ENCODE assay signal across 15 mouse cellular contexts in the genomic region with DNA sequence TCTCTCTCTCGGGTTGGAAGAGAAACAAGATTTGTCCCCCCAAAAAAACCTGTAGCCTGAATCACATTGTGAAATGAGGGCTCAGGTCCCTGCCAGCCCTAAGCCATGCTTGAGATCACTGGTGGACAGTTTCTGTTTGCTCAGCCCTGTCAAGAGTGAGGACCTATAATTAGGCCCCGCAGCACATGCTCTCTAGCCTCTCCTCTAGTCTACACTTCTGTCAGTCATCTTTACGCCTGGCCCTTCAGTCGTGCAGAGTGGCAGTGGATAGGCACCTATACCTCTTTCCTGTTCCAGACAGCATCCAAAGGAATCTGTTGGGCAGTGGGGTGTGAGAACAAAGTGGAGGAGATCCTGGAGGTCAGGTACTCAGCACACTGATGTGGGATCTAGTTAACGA. TPM values are rescaled to one million over a fixed set of nuclear protein-coding genes. Genes with fewer than 3 reads are reported as not detected.
DNase-seq lines count a peak whose midpoint lies in the region; ATAC-seq and TF ChIP-seq lines count a peak whose summit lies in the region.
"Had no signal": no experiment of that assay in that cellular context is flagged by ENCODE, and none has a peak within 500 bp of the region (broad histone marks: within the 10 kb centered on the region; RNA-seq: fewer than 3 reads in every experiment).

No protein-coding gene starts in this region.

- no peak for TF ChIP-seq CTCF in layer of hippocampus, adult 2 months (conservative IDR thresholded peaks at IDR 0.05)

- H3K9ac ChIP-seq in hindbrain, embryonic 13.5 days: no peak overlapping the region; the same call in 1 of the 2 replicates
- no peak overlapping the region for H3K9ac ChIP-seq in midbrain, embryonic 15.5 days
- H3K9ac ChIP-seq: liver, postnatal 0 days had no signal

- H3K4me1 ChIP-seq in forebrain, embryonic 10.5 days: peaks cover 31% of the 10 kb centered on the region
- peaks cover 28% of the 10 kb centered on the region for H3K4me1 ChIP-seq in hindbrain, embryonic 13.5 days (replicated peaks)
- H3K4me1 ChIP-seq in midbrain, embryonic 15.5 days: peaks cover 23% of the 10 kb centered on the region

- WGBS in forebrain, embryonic 10.5 days: 53% methylated on average over 5 of the region's 5 CpGs
- WGBS in hindbrain, embryonic 13.5 days: 52% methylated on average over 5 of the region's 5 CpGs
- WGBS in midbrain, embryonic 15.5 days: 53% methylated on average over 5 of the region's 5 CpGs

- intact Hi-C loops in heart, postnatal 10 days (cut with DNase I): loop anchor here (1.0 to 5.0 kb wide), 2 partner anchors 117 to 726 kb away; no protein-coding TSS in a partner anchor
- intact Hi-C loops in heart, postnatal 14 days (cut with DNase I): loop anchor here (1.0 kb wide), 1 partner anchor 117 kb away; no protein-coding TSS in a partner anchor

- ATAC-seq in hindbrain, embryonic 13.5 days (ENCODE audit: low FRiP score): peak; percentile 23; the same call in 1 of the 2 replicates
- peak; percentile 68 for ATAC-seq in midbrain, embryonic 15.5 days (replicated peaks)
- ATAC-seq: CD4-positive, CD25-positive, alpha-beta regulatory T cell, adult 4 months; liver, postnatal 0 days; Patski had no signal

- H3K4me2 ChIP-seq in hindbrain, embryonic 13.5 days: no peak overlapping the region
- no peak overlapping the region for H3K4me2 ChIP-seq in midbrain, embryonic 15.5 days

- H3K9me3 ChIP-seq in forebrain, embryonic 10.5 days: no peaks in the 10 kb centered on the region
- no peaks in the 10 kb centered on the region for H3K9me3 ChIP-seq in hindbrain, embryonic 13.5 days
- H3K9me3 ChIP-seq in midbrain, embryonic 15.5 days: no peaks in the 10 kb centered on the region

- peak; percentile 23 to 29 for DNase-seq in heart, postnatal 10 days
- DNase-seq in heart, postnatal 14 days: no peak
- DNase-seq in forebrain, embryonic 10.5 days (ENCODE audit: extremely low spot score, low spot score): no peak
- no peak for DNase-seq in urinary bladder, postnatal 4 days (ENCODE audit: low spot score in 2 of 2)
- DNase-seq in kidney, adult 9 months: no peak
- DNase-seq in layer of hippocampus, adult 2 months (ENCODE audit: low spot score in 2 of 2): no peak
- DNase-seq: adrenal gland, postnatal 10 days; gastrocnemius, postnatal 10 days; layer of hippocampus, postnatal 36 days; liver, postnatal 0 days; right cerebral cortex, postnatal 14 days had no signal

- H3K27me3 ChIP-seq in forebrain, embryonic 10.5 days (ENCODE audit: poor library complexity, severe bottlenecking): 0 out of 2 replicates have a peak, but pooled peaks cover 8% of the 10 kb centered on the region
- no peaks in the 10 kb centered on the region for H3K27me3 ChIP-seq in hindbrain, embryonic 13.5 days
- H3K27me3 ChIP-seq in midbrain, embryonic 15.5 days (replicated peaks): no peaks in the 10 kb centered on the region

- H3K4me3 ChIP-seq in forebrain, embryonic 10.5 days: no peak overlapping the region
- H3K4me3 ChIP-seq in hindbrain, embryonic 13.5 days: no peak overlapping the region
- no peak overlapping the region for H3K4me3 ChIP-seq in midbrain, embryonic 15.5 days
- H3K4me3 ChIP-seq in layer of hippocampus, adult 2 months: no peak overlapping the region

- H3K36me3 ChIP-seq in forebrain, embryonic 10.5 days (replicated peaks): peaks cover 41% of the 10 kb centered on the region
- H3K36me3 ChIP-seq in hindbrain, embryonic 13.5 days: peaks cover 18% of the 10 kb centered on the region
- H3K36me3 ChIP-seq in midbrain, embryonic 15.5 days (replicated peaks): no peaks in the 10 kb centered on the region; the same call in 1 of the 2 replicates

- peak overlapping the region; percentile 76 for H3K27ac ChIP-seq in forebrain, embryonic 10.5 days
- H3K27ac ChIP-seq in hindbrain, embryonic 13.5 days: peak overlapping the region; percentile 91
- H3K27ac ChIP-seq in midbrain, embryonic 15.5 days: peak overlapping the region; percentile 71
- no peak overlapping the region for H3K27ac ChIP-seq in layer of hippocampus, adult 2 months

RNA-seq across cellular contexts. Expression of gene Scrn1, which starts 58.5 kb away (rescaled TPM):
- total RNA-seq in heart, postnatal 10 days (2021): 1 to 10 TPM; 8.3 to 9.3 TPM
- 10 to 100 TPM in 1 of 2 experiments, 1 to 10 TPM in 1; 9.7 to 12.8 TPM for total RNA-seq in heart, postnatal 14 days (2021)
- polyA plus RNA-seq in forebrain, embryonic 10.5 days (2016; fragmentation: Nextera tagmentation; extraction: Ambion mirVana): 58.7 and 62.1 TPM in 2 replicates
- polyA plus RNA-seq in hindbrain, embryonic 13.5 days (2015; fragmentation: Nextera tagmentation; extraction: Ambion mirVana): 87.1 and 91.6 TPM in 2 replicates
- polyA plus RNA-seq in midbrain, embryonic 15.5 days (2015; fragmentation: Nextera tagmentation; extraction: Ambion mirVana): 119 and 123 TPM in 2 replicates
- 10 to 100 TPM; 98.2 to 98.3 TPM for total RNA-seq in layer of hippocampus, adult 2 months (2021)

Comparison
In these comparisons a context has a peak if more than half of its experiments do, and no peak if none do; other contexts are left out.
1. DNase-seq: peak in heart, postnatal 10 days (2 of 2); none in heart, postnatal 14 days (0 of 2), forebrain, embryonic 10.5 days (single experiment), urinary bladder, postnatal 4 days (0 of 2), kidney, adult 9 months (single experiment) and layer of hippocampus, adult 2 months (0 of 2).
2. RNA of gene Scrn1, which starts 58.5 kb away (total RNA-seq): 98.2 to 98.3 TPM in layer of hippocampus, adult 2 months; 9.7 to 12.8 TPM in heart, postnatal 14 days and 8.3 to 9.3 TPM in heart, postnatal 10 days; every median in the first group is over 4 times any median in the second.